ENCODE assay signal across 14 mouse cellular contexts in genomic region chr5:133963301-133963700, GRCm38 (mm10).
DNase-seq lines count a peak whose midpoint lies in the region.
"Had no signal": no experiment of that assay in that cellular context is flagged by ENCODE, and none has a peak within 500 bp of the region (broad histone marks: within the 10 kb centered on the region; RNA-seq: fewer than 3 reads in every experiment).

No protein-coding gene starts in this region.

- DNase-seq in cerebellum, adult 8-10 months: peak; percentile 11
- DNase-seq in cerebellum, adult 11 months: no peak
- DNase-seq in brain, adult 2 months (ENCODE audit: low read depth, low spot score): peak; percentile 59
- DNase-seq in cerebellum, postnatal 25 days: peak; percentile 45 to 59
- DNase-seq in layer of hippocampus, adult 9-11 months: peak; percentile 61
- no peak for DNase-seq in embryo, embryonic 11 days
- no peak for DNase-seq in thymus, postnatal 25 days
- no peak for DNase-seq in natural killer cell, adult 2 months (ENCODE audit: low spot score in 2 of 2)
- DNase-seq: adrenal gland, postnatal 10 days; heart, adult 2 months; heart, postnatal 4 days; kidney, postnatal 4 days; lung, postnatal 14 days; thymus, postnatal 4 days had no signal

Comparison
In these comparisons a context has a peak if more than half of its experiments do, and no peak if none do; other contexts are left out.
1. DNase-seq: peak in cerebellum, adult 8-10 months (single experiment), brain, adult 2 months (single experiment), cerebellum, postnatal 25 days (2 of 2) and layer of hippocampus, adult 9-11 months (single experiment); none in cerebellum, adult 11 months (single experiment), embryo, embryonic 11 days (single experiment), thymus, postnatal 25 days (single experiment) and natural killer cell, adult 2 months (0 of 2).